Mouse (Mus musculus) cortical plate, adult 2 months (tissue): ENCODE results near the gene Sdc4. TPM values are rescaled to one million over a fixed set of nuclear protein-coding genes. Genes with fewer than 3 reads are reported as not detected.

Experiments used
- H3K27ac ChIP-seq: fragments of 200-500 bp; 2 replicates; pipeline ENCODE4 v1.5.1; 2012; ENCODE audit warnings: low read length, control low read depth, inconsistent platforms; ENCODE audit not compliant: insufficient read depth
- H3K4me1 ChIP-seq: fragments of 200-500 bp; 2 replicates; pipeline ENCODE4 v1.6.1; 2011; ENCODE audit warnings: low read length; ENCODE audit not compliant: control insufficient read depth, insufficient read depth
- H3K4me3 ChIP-seq: fragments of 200-500 bp; 2 replicates; pipeline ENCODE4 v1.5.1; 2011; ENCODE audit warnings: mild to moderate bottlenecking, low read length, control low read depth; ENCODE audit not compliant: insufficient read depth
- CTCF ChIP-seq: fragments of 200-500 bp; IDR thresholded peaks from 2 replicates; pipeline ENCODE4 v1.5.1; 2011; ENCODE audit warnings: mild to moderate bottlenecking, control low read depth, low read length; ENCODE audit not compliant: insufficient read depth; ENCODE audit errors: extremely low read depth
- POLR2A ChIP-seq: fragments of 200-500 bp; IDR thresholded peaks from 2 replicates; pipeline ENCODE4 v1.6.1; 2011; ENCODE audit warnings: mild to moderate bottlenecking, low read length, control low read depth; ENCODE audit not compliant: insufficient read depth; ENCODE audit errors: extremely low read depth
- polyA plus RNA-seq: library from polyadenylated mRNA; depleted of rRNA; stranded (reverse); fragments of >200 nt; gene quantifications from 2 replicates; pipeline ENCODE4 v1.2.3, GENCODE M21; 2012

The Sdc4 gene
- polyA plus RNA-seq, 1 experiment = 47.1 TPM

DNA sequence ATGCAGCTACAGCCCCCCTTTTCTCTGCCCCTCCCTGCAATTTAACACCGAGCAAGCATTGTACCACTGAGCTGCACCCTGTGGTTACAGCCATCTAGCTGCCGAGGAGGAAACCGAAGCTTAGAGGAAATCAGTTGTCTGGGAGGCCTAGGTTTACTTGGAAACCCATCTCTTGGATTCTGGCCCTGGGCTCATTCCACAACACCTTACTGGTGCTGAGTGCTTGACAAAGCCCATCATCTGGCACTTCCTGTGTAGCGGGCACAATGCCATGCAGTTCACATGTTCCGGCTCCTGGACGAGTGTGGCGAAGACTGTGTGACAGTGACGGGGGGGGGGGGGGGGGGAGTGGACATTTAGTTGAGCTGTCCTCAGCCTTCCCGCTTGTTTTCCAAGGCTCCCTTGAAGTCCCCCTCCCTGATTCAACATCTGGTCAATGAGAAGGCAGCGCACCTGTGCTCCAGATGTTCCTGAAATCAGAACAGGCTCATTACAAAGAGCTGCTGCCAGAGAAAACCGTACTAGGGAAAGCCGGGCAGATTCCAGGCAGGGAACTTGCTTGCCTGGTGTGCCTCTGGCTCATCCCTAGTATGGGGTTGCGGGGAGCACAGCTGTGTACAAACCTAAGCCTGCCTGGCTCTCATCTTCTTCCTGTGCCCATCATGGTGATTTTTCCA is 8.5 kb upstream of the Sdc4 start:
- Histone ChIP-seq H3K27ac (no peak overlapping the region), H3K4me3 (no peak overlapping the region), H3K4me1 (peaks cover 4% of the 10 kb centered on the region; the same call in 1 of the 2 replicates)
- TF ChIP-seq POLR2A (no peak), CTCF (no peak)

DNA sequence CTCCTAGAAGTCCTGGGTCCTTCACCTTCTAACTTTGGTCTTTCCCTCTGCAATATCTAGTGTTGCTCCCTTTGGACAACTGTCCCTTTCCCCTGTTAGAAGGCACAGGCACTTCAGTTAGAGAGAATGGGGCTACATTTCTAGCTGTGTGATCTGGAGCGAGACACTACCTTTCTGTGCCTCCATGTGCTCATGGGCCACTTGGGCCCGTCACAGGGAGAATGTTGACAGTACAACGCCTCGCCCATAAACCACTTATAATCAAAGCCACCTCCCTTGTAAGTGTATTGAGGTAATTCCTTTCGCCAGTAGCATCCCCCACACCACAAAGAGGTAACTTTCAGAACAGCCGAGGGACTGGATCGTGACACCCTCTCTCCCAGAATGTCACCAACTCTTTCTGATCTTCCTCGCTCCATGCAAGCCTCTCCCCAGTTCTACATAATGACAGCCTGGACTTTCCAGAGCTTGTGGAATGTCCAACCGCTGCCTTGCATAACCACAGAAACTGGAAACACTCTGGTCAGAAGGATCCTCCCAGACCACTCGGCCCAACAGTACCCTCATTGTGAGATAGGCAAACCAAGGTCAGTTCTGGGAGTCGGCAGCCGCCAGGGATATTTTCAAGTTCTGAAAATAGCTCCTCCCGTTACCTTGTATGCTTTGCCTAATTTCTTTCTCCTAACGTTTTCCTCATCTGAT is 5.8 kb upstream of the Sdc4 start:
- Histone ChIP-seq H3K27ac (no peak overlapping the region), H3K4me1 (no peaks in the 10 kb centered on the region; the same call in 1 of the 2 replicates), H3K4me3 (no peak overlapping the region)
- TF ChIP-seq CTCF (no peak), POLR2A (no peak)

DNA sequence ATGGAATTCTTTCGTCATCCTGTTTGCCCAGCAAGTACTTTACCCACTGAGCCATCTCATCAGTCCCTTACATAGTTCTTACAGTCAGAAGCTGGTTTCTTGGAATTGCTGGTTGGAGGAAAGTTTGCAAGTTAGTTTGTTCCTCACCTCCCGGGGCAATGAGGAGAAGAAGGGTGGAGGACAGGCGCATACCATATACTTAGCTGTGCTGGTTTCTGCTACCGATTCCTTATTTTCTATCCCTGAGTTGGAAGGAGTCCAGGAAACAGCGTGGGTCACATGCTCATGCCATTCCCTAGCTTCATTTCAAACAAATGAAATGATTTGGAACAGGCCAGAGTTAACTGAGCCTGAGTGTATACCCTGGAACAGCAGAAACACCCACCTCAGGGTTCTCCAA is 5.2 kb upstream of the Sdc4 start:
- TF ChIP-seq POLR2A (no peak), CTCF (no peak)
- Histone ChIP-seq H3K4me3 (no peak overlapping the region), H3K4me1 (no peaks in the 10 kb centered on the region), H3K27ac (no peak overlapping the region)

DNA sequence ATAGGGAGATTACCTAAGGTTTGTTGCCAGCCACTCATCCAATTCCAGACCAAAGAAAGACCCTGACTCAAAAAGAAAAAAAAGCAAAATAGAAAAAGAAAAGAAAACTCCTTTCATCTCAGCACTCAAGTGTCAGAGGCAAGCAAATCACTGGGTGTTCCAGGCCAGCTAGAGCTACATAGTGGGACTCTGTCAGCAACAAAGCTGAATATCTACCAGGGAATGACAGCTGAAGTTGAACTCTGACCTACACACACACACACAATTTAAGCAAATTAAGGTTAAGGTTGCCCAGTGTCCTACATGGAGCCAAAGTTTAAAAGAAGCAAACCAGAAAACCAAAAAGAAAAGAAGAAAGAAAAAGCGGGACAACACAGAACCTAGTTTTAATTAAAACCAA is 4.5 kb upstream of the Sdc4 start:
- H3K4me3 ChIP-seq = no peak overlapping the region
- TF ChIP-seq POLR2A (no peak), CTCF (no peak)
- H3K27ac ChIP-seq = no peak overlapping the region
- no peaks in the 10 kb centered on the region for H3K4me1 ChIP-seq

DNA sequence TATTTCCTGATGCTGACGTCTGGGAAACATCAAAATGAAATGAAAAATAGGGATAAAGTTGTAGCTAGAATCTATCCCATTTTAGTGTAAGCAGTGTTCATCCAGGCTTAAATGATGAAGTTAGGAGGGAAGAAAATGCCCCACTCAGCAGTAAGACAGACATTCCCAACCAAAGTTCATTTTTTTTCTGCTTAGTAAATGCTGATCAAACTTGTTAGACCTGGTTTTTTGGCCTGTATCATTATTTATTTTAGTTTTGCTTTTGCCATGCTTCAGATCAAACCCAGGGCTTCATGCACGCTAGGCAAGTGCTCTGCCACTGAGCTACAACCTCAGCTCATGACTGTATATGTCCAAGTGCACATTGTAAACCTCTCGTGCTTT is 2.4 kb upstream of the Sdc4 start:
- no peaks in the 10 kb centered on the region for H3K4me1 ChIP-seq
- no peak for TF ChIP-seq POLR2A
- no peak for TF ChIP-seq CTCF
- H3K27ac ChIP-seq = no peak overlapping the region
- H3K4me3 ChIP-seq = no peak overlapping the region

DNA sequence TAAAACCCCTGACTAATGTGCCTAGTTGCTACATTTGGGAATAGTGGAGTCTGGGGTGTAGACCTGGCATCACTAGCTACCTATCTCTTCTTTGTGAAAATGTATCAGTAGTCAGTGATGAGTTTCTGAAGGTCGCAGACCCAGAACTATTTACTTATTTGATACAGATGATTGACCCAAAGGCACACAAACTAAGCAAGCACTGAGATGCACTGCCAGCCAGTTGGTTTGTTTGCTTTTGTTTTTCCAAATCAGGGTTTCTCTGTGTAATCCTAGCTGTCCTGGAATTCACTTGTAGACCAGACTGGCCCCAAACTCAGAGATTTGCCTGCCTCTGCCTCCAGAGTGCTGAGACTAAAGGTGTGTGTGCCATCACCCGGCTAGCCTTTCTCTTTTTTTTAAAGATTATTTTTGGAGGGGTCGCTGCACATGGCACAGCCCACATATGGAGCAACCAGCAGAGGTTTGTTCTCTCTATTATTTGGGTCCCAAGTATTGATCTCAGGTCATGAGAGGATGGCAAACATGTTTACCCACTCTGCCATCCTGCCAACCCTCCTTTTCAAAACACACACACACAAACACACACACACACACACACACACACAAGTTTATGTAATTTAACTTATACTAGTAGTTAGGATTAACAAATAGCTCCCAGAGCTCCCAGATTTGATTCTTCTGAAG is 1.9 kb upstream of the Sdc4 start:
- H3K4me3 ChIP-seq = no peak overlapping the region
- TF ChIP-seq POLR2A (no peak), CTCF (no peak)
- no peak overlapping the region for H3K27ac ChIP-seq
- no peaks in the 10 kb centered on the region for H3K4me1 ChIP-seq

DNA sequence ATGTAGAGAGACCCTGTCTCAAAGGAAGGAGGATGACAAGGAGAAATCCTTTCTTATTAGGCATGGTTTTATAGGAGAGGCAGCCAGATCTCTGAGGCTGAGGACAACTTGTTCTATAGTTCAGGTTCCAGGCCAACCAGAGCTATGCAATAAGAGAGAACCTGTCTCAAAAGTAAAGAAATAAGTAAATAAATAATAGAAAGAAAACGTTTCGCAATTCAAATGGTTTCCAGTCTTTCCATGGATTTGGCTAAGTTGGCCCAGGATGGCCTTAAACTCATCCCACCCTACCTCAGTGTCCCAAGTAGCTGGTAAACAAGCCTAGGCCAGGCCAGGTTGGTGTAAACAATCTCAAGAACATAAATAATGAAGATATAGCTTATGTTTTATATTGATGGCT is 1.0 kb upstream of the Sdc4 start:
- H3K4me3 ChIP-seq = no peak overlapping the region
- no peaks in the 10 kb centered on the region for H3K4me1 ChIP-seq
- TF ChIP-seq CTCF (no peak), POLR2A (no peak)
- no peak overlapping the region for H3K27ac ChIP-seq

DNA sequence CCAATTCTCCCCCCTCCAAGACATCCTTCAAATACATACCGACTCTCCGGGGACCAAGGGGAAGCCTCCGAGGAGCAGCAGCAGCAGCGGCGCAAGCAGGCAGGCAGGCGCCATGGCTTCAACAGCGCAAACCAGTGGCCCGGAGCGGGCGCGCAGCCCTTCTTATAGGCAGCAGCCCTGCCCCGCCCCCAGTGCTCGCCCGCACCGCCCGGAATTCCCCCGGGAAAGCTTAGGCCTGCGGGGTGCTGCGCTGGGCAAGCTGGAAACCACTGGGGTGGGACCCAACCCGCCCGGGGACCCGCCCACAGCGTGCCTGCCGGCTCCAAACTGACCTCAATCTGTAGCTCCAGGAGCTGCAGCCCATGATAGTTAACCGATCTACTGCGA is 643 bp downstream of the Sdc4 start:
- no peaks in the 10 kb centered on the region for H3K4me1 ChIP-seq
- TF ChIP-seq CTCF (no peak), POLR2A (peak; percentile 58; the same call in 1 of the 2 replicates)
- H3K27ac ChIP-seq = peak overlapping the region; percentile 43; the same call in 1 of the 2 replicates
- H3K4me3 ChIP-seq = peak overlapping the region; percentile 30

DNA sequence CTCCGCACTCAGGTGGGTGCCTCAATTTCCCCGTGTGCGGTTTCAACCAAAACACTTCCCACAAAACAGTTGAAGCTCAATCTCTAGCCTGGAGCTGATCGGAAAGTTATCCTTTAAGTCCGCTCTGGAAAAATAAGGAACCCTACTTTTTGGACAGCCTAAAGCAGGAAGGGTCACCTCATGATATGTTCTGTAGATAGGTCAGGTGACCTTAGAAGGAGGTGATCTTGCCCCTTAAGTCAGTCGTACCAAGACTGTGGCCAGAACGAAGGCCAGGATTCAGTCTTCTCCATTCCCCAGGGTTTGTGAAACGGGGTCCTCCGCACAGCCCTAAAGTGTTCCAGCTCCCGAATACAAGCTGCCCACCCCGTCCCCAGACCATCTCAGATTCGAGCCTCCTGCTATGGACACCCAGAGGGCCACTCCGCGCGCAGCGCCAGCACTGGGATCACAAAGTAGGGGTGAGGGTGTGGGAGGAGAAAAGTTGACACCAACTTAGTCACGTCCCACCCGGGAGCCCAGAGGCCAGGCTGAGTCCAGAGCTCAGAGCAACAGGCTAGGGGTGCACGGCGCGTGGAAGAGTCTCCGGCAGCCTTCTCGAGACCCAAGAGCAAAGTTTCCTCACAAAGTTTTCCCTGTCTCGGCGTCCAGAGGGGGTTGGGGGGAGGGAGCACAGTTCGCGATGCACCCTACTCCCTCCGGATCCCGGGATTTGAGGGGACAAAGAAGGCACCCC is 1.2 kb downstream of the Sdc4 start:
- Histone ChIP-seq H3K4me1 (no peaks in the 10 kb centered on the region), H3K4me3 (peak overlapping the region; percentile 30), H3K27ac (peak overlapping the region; percentile 43; the same call in 1 of the 2 replicates)
- no peak for TF ChIP-seq CTCF
- no peak for TF ChIP-seq POLR2A
